Mouse (Mus musculus) spleen, adult 10 weeks (tissue): Measurements from ENCODE around the gene Acer1. TPM values are rescaled to one million over a fixed set of nuclear protein-coding genes. Genes with fewer than 3 reads are reported as not detected.

ENCODE experiments used
- polyA plus RNA-seq: library from polyadenylated mRNA; stranded (reverse); fragments of 350-450 nt; fragmentation: Illumina TruSeq; extraction: RNeasy Lipid Tissue Mini Kit (QIAGEN cat#74804); gene quantifications from one replicate; pipeline ENCODE4 v1.2.3, GENCODE M21; 2015; ENCODE audit warnings: low replicate concordance; ENCODE audit not compliant: insufficient read depth

Gene Acer1
- not detected for polyA plus RNA-seq

DNA sequence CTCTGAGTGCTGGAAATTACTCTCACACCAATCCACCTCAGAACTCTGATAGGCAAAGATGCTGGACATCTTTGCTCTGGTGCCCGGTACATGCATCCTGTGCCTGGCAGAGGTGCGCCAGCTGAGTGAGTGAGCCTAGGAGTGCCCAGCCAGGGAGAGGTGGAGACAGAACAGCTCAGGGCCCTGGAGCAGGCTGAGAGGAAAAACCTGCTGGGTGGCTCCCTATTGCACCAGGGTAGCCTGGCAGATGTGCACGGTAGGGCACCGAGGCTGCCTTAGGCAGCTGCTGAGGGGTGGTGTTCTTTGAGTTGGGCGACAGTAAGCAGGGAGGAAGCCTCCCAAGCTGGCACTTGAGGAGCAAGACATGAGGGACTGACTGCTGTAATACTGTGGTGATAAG, at the start of gene Acer1:
Gene Acer1, minus strand, starts transcription at position 114 of the 400 bp plus-strand sequence.

DNA sequence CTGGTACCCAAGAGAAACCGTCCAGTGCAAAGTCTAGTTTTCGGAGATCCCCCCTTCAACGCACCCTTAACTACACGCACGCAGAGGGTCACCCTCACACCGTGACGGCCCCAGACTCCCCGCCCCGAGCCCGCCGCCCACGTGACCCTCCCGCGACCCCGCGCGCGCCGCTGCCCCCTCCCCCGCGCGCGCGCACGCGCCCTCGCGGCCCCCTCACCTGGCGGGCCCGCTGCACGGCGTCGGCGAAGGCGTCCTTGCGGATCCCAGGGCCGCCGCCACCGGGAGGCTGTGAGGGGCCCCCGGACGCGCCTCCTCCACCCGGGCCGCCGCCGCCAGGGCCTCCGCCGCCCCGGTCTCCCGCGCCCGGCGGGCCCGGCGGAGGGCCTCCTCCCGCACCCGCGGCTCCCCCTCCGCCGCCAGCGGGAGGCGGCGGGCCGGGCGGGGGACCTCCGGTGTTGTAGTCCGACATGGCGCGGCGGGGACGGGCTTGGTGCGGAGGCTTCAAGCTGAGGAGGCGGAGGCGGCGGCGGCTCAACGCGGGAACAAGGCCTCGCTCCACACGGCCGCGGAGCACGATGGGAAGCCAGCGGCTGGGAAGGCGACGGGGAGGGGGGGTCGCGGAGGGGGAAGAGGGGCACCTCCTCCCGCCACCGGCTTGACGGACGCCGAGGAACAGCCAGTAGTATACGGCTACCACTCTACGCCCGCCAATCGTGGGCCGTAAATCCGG, 49.2 kb upstream of the Acer1 start, which contains the start of gene Khsrp:
Gene Khsrp, minus strand, starts transcription at position 592 of the 730 bp plus-strand sequence.

DNA sequence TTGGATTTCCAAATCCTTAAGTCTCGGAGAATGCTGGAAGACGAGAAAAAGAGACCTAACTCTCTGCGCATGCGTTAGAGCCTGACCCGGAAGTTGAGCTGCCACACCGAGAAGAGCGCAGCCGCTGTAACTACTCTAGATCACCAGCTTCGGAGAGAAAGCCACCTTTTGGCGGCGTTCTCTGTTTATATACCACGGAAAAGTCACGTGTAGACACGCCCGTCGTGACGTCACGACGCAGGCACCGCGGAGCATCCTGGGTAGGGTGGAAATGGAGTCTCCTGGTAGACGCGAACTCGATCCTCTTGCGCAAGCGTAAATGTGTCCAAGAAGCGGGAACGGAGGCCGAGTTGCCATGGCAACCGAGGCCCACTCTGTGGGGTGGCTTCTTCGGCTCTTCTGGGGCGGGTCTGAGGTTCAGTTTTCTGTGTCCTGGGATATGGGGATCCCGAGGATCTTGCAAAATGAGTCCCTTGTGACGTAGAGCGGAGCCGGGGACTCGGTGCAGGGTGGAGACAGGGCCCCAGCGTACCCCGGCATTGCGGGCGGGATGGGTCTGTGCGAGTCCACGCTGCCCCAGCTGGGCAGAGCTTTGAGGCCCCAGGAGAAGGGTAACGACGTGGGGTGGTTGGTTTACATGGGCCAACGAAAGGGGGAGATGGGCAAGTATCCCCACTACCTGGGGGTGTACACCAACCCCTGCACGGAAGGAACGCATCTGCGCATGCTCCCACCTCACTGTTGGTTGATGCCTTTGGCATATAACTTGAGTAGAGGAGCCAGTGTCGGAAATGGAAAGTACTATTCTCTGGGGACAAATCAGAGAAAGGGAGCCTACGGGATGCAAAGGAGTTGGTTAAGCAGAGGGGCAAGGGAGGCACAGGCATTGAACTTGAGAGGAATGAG, 29.6 kb upstream of the Acer1 start, which contains the start of the genes Gtf2f1 and Gm17949:
Gene Gtf2f1, minus strand, starts transcription at position 53 of the 906 bp plus-strand sequence.
Gene Gm17949, plus strand, starts transcription at position 234 of the 906 bp plus-strand sequence.

DNA sequence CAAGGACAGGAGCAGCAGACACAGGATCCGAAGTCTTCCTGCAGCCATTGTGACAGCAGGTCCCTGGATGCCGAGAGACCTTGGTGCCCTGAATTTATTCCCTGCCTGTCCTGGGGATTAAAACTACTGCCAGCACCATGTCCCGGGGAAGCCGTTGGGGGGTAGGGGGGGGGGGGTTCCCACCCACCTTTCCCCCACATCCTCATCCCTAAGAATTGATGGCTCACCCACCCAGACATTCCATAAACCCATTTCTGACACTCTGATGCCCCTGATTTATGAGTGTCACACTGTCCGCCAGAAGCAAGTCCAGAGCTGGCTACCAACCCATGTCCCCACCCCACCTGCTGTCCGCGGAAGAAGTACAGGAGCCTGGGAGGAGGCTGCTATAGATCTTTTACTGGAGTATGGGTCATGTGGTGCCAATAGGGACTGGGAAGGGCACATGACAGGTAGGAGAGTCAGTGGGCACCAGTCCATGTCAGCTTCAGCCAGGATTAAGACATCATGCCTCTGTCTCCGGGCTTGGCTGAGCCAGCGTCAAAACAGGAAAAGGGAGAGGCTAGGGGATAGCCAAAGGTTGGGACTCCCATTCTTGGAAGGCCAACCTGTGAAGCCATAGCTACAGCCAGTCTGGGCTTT, 18.2 kb upstream of the Acer1 start, which contains the start of gene Pspn:
Gene Pspn, minus strand, starts transcription at position 51 of the 642 bp plus-strand sequence.

DNA sequence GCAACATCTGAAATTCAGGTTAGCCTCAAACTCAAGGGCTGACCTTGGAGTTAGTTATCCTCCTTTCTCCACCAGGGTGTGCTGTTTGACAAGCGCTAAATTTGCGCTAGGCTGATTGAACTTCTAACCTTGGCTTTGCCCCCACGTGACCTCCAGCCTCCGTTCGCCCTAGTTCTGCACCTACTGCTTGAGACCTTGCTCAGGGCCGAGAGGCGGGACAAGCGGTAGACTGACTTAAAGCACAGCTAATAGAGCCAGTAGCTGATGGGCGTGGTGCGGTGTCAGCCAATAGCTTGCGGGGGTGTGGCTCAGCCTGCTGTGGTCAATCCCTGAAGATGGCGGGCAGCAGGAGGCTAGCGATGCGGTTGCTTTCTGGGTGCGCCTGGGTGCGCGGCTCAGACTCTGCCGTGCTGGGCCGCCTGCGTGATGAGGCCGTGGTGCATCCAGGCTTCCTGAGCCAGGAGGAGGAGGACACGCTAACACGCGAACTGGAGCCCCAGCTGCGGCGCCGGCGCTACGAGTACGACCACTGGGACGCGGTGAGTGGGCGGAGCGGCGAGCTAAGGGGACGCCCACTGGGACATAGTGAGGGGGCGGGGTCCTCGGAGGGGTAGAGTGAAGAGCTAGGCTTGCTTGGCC, 15.2 kb upstream of the Acer1 start, which contains the start of gene Alkbh7:
Gene Alkbh7, plus strand, starts transcription at position 311 of the 639 bp plus-strand sequence.

DNA sequence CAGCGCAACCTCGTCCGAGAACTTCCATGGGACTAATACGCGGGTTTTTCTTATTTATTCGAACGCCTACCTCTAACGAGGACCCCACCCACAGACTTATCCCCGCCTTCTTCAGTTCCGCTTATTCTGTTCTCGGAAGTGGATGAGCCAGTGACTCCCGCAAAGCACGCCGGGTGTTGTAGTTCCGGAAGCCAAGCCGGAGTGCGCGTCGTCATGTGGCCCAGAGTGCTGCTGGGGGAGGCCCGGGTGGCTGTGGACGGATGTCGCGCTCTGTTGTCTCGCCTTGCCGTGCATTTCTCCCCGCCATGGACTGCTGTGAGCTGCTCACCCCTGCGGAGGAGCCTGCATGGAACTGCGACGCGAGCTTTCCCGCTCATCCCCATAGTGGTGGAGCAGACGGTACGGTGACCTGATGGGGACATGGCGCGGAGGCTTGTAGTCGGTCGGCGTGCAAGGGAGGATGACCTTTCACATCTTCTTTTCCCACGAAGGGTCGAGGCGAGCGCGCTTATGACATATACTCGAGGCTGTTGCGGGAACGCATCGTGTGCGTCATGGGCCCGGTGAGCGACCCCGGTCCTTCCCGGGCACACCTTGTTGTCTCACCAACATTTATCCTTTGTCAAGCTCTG, 8.3 kb upstream of the Acer1 start, which contains the start of gene Clpp:
Gene Clpp, plus strand, starts transcription at position 191 of the 632 bp plus-strand sequence.

DNA sequence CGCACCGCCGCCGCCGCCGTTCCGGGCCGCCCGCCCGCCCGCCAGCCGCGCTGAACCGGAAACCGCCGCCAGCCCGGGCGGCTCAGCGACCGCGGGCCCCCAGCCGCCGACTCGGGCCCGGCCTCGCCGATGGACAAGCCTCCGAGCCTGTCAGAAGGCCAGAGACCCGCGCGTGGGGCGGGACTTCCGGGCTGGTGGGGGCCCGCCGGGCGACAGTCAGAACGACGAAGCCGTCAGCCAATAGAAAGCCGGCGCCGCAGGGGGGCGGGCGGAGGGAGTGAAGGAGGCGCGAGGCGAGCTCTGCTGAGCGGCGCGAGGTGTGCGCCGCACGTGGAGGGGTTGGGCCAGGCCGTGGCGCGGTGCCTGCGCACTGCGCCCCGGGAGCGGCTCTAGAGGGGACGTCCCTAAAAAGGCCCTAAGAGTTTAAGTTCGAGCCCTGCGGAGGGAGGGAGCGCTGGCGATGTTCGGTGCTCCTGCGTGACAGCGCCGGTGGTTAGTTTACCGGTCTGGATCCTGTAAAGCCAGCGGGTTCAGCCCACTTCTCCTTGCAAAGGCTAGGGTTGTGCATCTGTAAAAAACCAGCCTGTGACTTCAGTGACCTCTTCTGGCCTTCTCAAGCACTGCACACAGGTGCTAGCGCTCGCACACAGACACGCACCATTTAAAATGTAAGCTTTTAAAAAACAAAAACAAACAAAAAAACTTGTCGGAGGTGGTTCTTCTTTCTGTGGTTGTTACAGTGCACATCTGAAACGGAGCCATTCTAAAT, 46.4 kb downstream of the Acer1 start, which contains the start of gene Mllt1:
Gene Mllt1, minus strand, starts transcription at position 53 of the 769 bp plus-strand sequence.

Other genes starting within 250 kb of the Acer1 start
- not detected for gene Nrtn, start 224.6 kb downstream of the Acer1 start, polyA plus RNA-seq
- gene Dus3l, start 217.4 kb downstream of the Acer1 start, polyA plus RNA-seq, result 8.4 TPM
- gene Prr22, start 211.9 kb downstream of the Acer1 start, polyA plus RNA-seq, result 0.18 TPM
- gene Rfx2, start 151.1 kb downstream of the Acer1 start, polyA plus RNA-seq, result 1.8 TPM
- gene Acsbg2, start 107.7 kb downstream of the Acer1 start, polyA plus RNA-seq, result not detected
- 0.19 TPM for gene 1700061G19Rik, start 106.6 kb downstream of the Acer1 start, polyA plus RNA-seq
- gene Mllt1, start 46.7 kb downstream of the Acer1 start, polyA plus RNA-seq, result 8.2 TPM
- 11.5 TPM for gene Clpp, start 8.2 kb upstream of the Acer1 start, polyA plus RNA-seq
- gene Alkbh7, start 15.2 kb upstream of the Acer1 start, polyA plus RNA-seq, result 7.3 TPM
- gene Pspn, start 17.9 kb upstream of the Acer1 start, polyA plus RNA-seq, result not detected
- 29.0 TPM for gene Gtf2f1, start 29.2 kb upstream of the Acer1 start, polyA plus RNA-seq
- not detected for gene Gm17949, start 29.3 kb upstream of the Acer1 start, polyA plus RNA-seq
- 40.8 TPM for gene Khsrp, start 49.4 kb upstream of the Acer1 start, polyA plus RNA-seq
- not detected for gene Slc25a41, start 59.5 kb upstream of the Acer1 start, polyA plus RNA-seq
- gene Crb3, start 77.0 kb upstream of the Acer1 start, polyA plus RNA-seq, result 0.84 TPM
- 10.4 TPM for gene Slc25a23, start 77.7 kb upstream of the Acer1 start, polyA plus RNA-seq
- gene Dennd1c, start 96.4 kb upstream of the Acer1 start, polyA plus RNA-seq, result 128 TPM
- 0.83 TPM for gene Tubb4a, start 105.7 kb upstream of the Acer1 start, polyA plus RNA-seq
- gene Tnfsf9, start 123.2 kb upstream of the Acer1 start, polyA plus RNA-seq, result 2.3 TPM
- not detected for gene Cd70, start 167.7 kb upstream of the Acer1 start, polyA plus RNA-seq
- 6.5 TPM for gene Tnfsf14, start 212.1 kb upstream of the Acer1 start, polyA plus RNA-seq
- gene C3, start 246.0 kb upstream of the Acer1 start, polyA plus RNA-seq, result 530 TPM